Mouse (Mus musculus): ENCODE measurements around the gene Tfap4. TPM values are rescaled to one million over a fixed set of nuclear protein-coding genes. Genes with fewer than 3 reads are reported as not detected.
"Not testable (repeated sequence)": the region's sequence is repeated elsewhere in the genome, so short reads cannot be mapped to it uniquely, and the experiment has no call there.

Tfap4 gene
- polyA plus RNA-seq, 1 experiment from 2014 or later: 33.2 TPM

GRCm38 (mm10) chr16:4590236-4590635, 30.6 kb upstream of the Tfap4 start:
- no peaks in the 10 kb centered on the region for H3K9me3 ChIP-seq
- no peaks in the 10 kb centered on the region for H3K27me3 ChIP-seq
- H3K4me2 ChIP-seq: no peak overlapping the region
- no peak overlapping the region for H3K4me3 ChIP-seq
- H3K9ac ChIP-seq: no peak overlapping the region
- no peak for ATAC-seq (ENCODE audit: insufficient number of reproducible peaks, insufficient read depth, low FRiP score, low TSS enrichment, low read depth)
- WGBS: 93% methylated on average over 9 of the region's 9 CpGs
- peaks cover 42% of the 10 kb centered on the region for H3K4me1 ChIP-seq
- peaks cover 14% of the 10 kb centered on the region for H3K36me3 ChIP-seq
- H3K27ac ChIP-seq: no peak overlapping the region

DNA sequence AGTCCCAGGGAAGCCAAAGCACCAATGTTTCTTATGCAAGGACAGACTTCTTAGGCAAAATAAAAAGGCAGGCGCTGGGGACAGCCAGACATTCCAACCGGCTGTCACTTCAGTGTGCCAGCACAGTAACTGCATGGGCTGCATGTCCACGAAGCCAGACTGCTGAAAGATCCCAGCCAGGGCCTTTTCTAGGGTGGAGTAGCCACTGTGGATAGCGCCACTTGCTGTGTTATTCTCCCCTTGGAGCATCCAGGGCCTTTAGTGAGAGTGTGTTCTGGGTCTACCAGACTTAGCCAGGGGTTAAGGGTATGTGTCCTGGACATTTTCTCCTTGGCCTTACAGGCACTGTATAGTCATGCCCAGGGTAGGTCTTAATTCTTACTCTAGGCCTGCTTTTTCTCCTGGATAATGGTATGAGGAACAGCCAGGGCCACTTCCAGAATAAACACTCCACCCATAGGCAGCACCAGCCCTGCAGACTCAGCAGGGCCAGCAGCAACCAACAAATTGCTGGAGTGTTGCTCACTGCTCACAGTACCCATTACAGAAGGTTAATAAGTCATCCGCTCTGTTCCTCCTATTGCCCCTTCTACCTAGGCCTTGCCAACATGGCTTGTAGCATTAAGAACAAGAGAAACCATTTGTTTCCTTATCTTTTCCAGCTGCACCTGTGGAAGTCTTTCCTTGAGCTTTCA, 28.0 kb upstream of the Tfap4 start:
- Histone ChIP-seq H3K27me3 (no peaks in the 10 kb centered on the region), H3K4me1 (peaks cover 29% of the 10 kb centered on the region), H3K4me2 (peak overlapping the region; percentile 61; the same call in 1 of the 2 replicates), H3K36me3 (peaks cover 14% of the 10 kb centered on the region), H3K9me3 (no peaks in the 10 kb centered on the region), H3K9ac (no peak overlapping the region), H3K4me3 (no peak overlapping the region), H3K27ac (peak overlapping the region; percentile 94)
- ATAC-seq (ENCODE audit: insufficient number of reproducible peaks, insufficient read depth, low FRiP score, low TSS enrichment, low read depth): no peak
- WGBS: 69% methylated on average over 5 of the region's 5 CpGs

GRCm38 (mm10) chr16:4586531-4587123, 27.0 kb upstream of the Tfap4 start:
- Histone ChIP-seq H3K27ac (peak overlapping the region; percentile 94), H3K27me3 (no peaks in the 10 kb centered on the region), H3K9ac (peak overlapping the region; percentile 70), H3K4me2 (peak overlapping the region; percentile 61), H3K4me1 (peaks cover 20% of the 10 kb centered on the region), H3K9me3 (no peaks in the 10 kb centered on the region), H3K36me3 (peaks cover 14% of the 10 kb centered on the region), H3K4me3 (peak overlapping the region; percentile 58)
- ATAC-seq (ENCODE audit: insufficient number of reproducible peaks, insufficient read depth, low FRiP score, low TSS enrichment, low read depth): peak; percentile 96
- WGBS: under 1% methylated on average over 42 of the region's 43 CpGs

- Histone ChIP-seq H3K9me3 (no peaks in the 10 kb centered on the region), H3K4me1 (peaks cover 20% of the 10 kb centered on the region), H3K4me2 (peak overlapping the region; percentile 61), H3K27ac (peak overlapping the region; percentile 94), H3K27me3 (no peaks in the 10 kb centered on the region), H3K36me3 (peaks cover 10% of the 10 kb centered on the region), H3K4me3 (peak overlapping the region; percentile 58), H3K9ac (peak overlapping the region; percentile 70)
- 10% methylated on average over 14 of the region's 14 CpGs for WGBS
- ATAC-seq (ENCODE audit: insufficient number of reproducible peaks, insufficient read depth, low FRiP score, low TSS enrichment, low read depth): no peak
These were observed 26.2 kb upstream of the Tfap4 start for GRCm38 (mm10) chr16:4585642-4586530.

DNA sequence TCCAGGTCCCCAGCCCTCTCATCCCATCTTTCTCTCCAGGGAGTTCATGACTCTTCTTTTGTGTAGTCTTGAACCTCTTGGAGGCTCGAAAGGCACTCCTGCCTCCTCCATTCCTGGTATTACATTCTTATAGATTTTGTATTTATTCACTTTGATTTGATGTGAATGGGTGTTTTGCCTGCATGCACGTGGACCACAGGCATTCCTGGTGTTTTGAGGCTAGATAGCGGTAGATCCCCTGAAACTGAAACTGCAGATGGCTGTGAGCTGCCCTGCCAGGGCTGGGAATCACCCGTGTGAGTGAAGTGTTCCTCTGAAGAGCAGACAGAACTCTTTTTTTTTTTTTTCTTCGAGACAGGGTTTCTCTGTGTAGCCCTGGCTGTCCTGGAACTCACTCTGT, 24.8 kb upstream of the Tfap4 start:
- Histone ChIP-seq H3K9me3 (no peaks in the 10 kb centered on the region), H3K4me3 (no peak overlapping the region), H3K27ac (no peak overlapping the region), H3K4me1 (peaks cover 20% of the 10 kb centered on the region), H3K9ac (no peak overlapping the region), H3K27me3 (no peaks in the 10 kb centered on the region), H3K36me3 (no peaks in the 10 kb centered on the region), H3K4me2 (no peak overlapping the region)
- no peak for ATAC-seq (ENCODE audit: insufficient number of reproducible peaks, insufficient read depth, low FRiP score, low TSS enrichment, low read depth)
- WGBS: 66% methylated on average over 5 of the region's 5 CpGs

DNA sequence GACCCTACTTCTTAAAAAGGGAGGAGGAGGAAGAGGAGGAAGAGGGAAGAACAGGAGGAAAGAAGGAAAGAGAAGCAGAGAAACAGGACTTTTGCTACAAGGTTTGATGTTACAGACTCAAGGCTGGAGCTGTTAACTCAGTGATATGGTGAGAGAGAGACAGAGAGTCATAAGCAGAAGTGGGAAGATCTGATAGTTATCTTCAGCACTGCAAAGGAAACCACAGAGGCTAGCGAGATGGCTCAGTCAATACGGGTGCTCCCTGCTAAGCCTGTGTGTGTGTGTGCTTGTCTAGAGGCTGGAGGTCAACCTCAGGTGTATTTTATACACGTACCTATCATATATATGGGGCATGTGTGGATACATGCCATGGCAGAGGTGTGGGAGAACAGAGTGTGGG, 24.2 kb upstream of the Tfap4 start:
- no peaks in the 10 kb centered on the region for H3K9me3 ChIP-seq
- no peak overlapping the region for H3K27ac ChIP-seq
- H3K36me3 ChIP-seq: no peaks in the 10 kb centered on the region
- no peak overlapping the region for H3K9ac ChIP-seq
- WGBS: 83% methylated on average over 3 of the region's 3 CpGs
- no peaks in the 10 kb centered on the region for H3K27me3 ChIP-seq
- H3K4me2 ChIP-seq: no peak overlapping the region
- ATAC-seq (ENCODE audit: insufficient number of reproducible peaks, insufficient read depth, low FRiP score, low TSS enrichment, low read depth): no peak
- peaks cover 20% of the 10 kb centered on the region for H3K4me1 ChIP-seq
- H3K4me3 ChIP-seq: no peak overlapping the region

DNA sequence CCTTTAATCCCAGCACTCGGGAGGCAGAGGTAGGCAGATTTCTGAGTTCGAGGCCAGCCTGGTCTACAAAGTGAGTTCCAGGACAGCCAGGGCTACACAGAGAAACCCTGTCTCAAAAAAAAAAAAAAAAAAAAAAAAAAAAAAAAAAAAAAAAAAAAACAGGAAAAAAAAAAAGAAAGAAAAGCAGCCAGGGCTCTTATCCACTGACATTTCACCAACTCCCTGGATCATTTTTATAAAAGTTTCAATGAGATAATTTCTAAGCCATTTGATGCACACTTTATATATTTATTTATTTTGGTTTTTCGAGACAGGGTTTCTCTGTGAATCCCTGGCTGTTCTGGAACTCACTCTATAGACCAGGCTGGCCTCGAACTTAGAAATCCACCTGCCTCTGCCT, 21.5 kb upstream of the Tfap4 start:
- not testable (repeated sequence) for H3K36me3 ChIP-seq; H3K27me3 ChIP-seq; H3K4me1 ChIP-seq; H3K4me3 ChIP-seq; H3K4me2 ChIP-seq; ATAC-seq (ENCODE audit: insufficient number of reproducible peaks, insufficient read depth, low FRiP score, low TSS enrichment, low read depth); H3K9ac ChIP-seq; H3K9me3 ChIP-seq; H3K27ac ChIP-seq
- 76% methylated on average over 4 of the region's 4 CpGs for WGBS

DNA sequence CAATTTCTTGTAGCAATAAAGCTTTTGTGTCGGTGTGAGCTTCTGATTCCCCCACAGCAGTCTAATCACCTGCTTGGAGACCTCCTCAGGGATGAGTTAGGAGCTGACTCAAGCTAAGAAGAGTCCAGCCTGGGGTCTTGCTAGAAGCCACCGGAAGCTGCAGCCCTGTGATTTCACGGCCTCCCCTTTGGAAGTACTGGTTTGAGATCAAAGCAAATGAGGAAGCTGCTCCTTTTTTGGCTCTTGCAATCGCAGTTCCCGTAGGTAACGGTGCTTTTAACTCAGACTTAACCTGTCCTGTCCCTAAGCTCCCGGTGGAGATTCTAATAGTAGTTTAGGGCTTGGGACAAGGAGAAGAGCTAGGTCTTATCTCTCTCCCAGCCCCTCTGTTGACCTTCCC, 19.0 kb upstream of the Tfap4 start:
- no peaks in the 10 kb centered on the region for H3K9me3 ChIP-seq
- peaks cover 5% of the 10 kb centered on the region for H3K4me1 ChIP-seq
- no peaks in the 10 kb centered on the region for H3K36me3 ChIP-seq
- no peak overlapping the region for H3K4me2 ChIP-seq
- no peak for ATAC-seq (ENCODE audit: insufficient number of reproducible peaks, insufficient read depth, low FRiP score, low TSS enrichment, low read depth)
- no peaks in the 10 kb centered on the region for H3K27me3 ChIP-seq
- H3K4me3 ChIP-seq: no peak overlapping the region
- H3K9ac ChIP-seq: no peak overlapping the region
- no peak overlapping the region for H3K27ac ChIP-seq
- 71% methylated on average over 7 of the region's 7 CpGs for WGBS

- no peak overlapping the region for H3K9ac ChIP-seq
- ATAC-seq (ENCODE audit: insufficient number of reproducible peaks, insufficient read depth, low FRiP score, low TSS enrichment, low read depth): no peak
- WGBS: 42% methylated on average over 2 of the region's 2 CpGs
These were observed 17.2 kb upstream of the Tfap4 start for GRCm38 (mm10) chr16:4576873-4577272.

GRCm38 (mm10) chr16:4576038-4576437, 16.4 kb upstream of the Tfap4 start:
- H3K27ac ChIP-seq: no peak overlapping the region
- no peaks in the 10 kb centered on the region for H3K9me3 ChIP-seq
- no peak overlapping the region for H3K4me3 ChIP-seq
- 30% methylated on average over 2 of the region's 2 CpGs for WGBS
- H3K9ac ChIP-seq: no peak overlapping the region
- H3K27me3 ChIP-seq: no peaks in the 10 kb centered on the region
- no peaks in the 10 kb centered on the region for H3K36me3 ChIP-seq
- ATAC-seq (ENCODE audit: insufficient number of reproducible peaks, insufficient read depth, low FRiP score, low TSS enrichment, low read depth): no peak
- no peak overlapping the region for H3K4me2 ChIP-seq
- H3K4me1 ChIP-seq: peaks cover 9% of the 10 kb centered on the region

More at GRCm38 (mm10) chr16:4576873-4577272, 17.2 kb upstream of the Tfap4 start:
- H3K27ac ChIP-seq: no peak overlapping the region
- H3K27me3 ChIP-seq: no peaks in the 10 kb centered on the region
- no peak overlapping the region for H3K4me3 ChIP-seq
- peaks cover 5% of the 10 kb centered on the region for H3K4me1 ChIP-seq
- no peaks in the 10 kb centered on the region for H3K36me3 ChIP-seq
- H3K9me3 ChIP-seq: no peaks in the 10 kb centered on the region
- H3K4me2 ChIP-seq: no peak overlapping the region

- no peak overlapping the region for H3K4me3 ChIP-seq
- ATAC-seq (ENCODE audit: insufficient number of reproducible peaks, insufficient read depth, low FRiP score, low TSS enrichment, low read depth): no peak
- no peaks in the 10 kb centered on the region for H3K36me3 ChIP-seq
- H3K9me3 ChIP-seq: no peaks in the 10 kb centered on the region
- WGBS: 40% methylated on average over 4 of the region's 4 CpGs
- H3K9ac ChIP-seq: peak overlapping the region; percentile 7; the same call in 1 of the 2 replicates
- no peak overlapping the region for H3K4me2 ChIP-seq
- H3K27ac ChIP-seq: 0 out of 2 replicates have a peak overlapping the region, but pooled peaks have one; percentile 28
- no peaks in the 10 kb centered on the region for H3K27me3 ChIP-seq
- peaks cover 16% of the 10 kb centered on the region for H3K4me1 ChIP-seq
These were observed 11.1 kb upstream of the Tfap4 start for GRCm38 (mm10) chr16:4570737-4571136.
